Mouse (Mus musculus) C3H10T1/2 (cell line): ENCODE results near the gene Adam12. TPM values are rescaled to one million over a fixed set of nuclear protein-coding genes. Genes with fewer than 3 reads are reported as not detected.

ENCODE experiments used
- polyA plus RNA-seq, 2 experiments: library from polyadenylated mRNA; unstranded; fragments of >200 nt; fragmentation: generic; extraction: Trizol; gene quantifications; one replicate each; pipeline ENCODE4 v1.2.1; 2012; ENCODE audit warnings: missing spikeins in 2 of 2

Adam12 gene
- polyA plus RNA-seq = 1 to 10 TPM; 1.9 to 3.5 TPM

GRCm38 (mm10) chr7:134231378-134232346 lies at the start of gene Adam12:
Adam12 (minus strand) TSS chr7:134232146.

Other genes with a start within 250 kb of the Adam12 start
- gene D7Ertd443e, start 153.5 kb upstream of the Adam12 start, polyA plus RNA-seq = under 1 TPM; 0.01 to 0.02 TPM